In genomic region chr7:107341519-107342190, GRCm38 (mm10) we compare ENCODE assay signal across 11 mouse cellular contexts. TPM values are rescaled to one million over a fixed set of nuclear protein-coding genes. Genes with fewer than 3 reads are reported as not detected.
DNase-seq lines count a peak whose midpoint lies in the region; ATAC-seq and TF ChIP-seq lines count a peak whose summit lies in the region.
"Had no signal": no experiment of that assay in that cellular context is flagged by ENCODE, and none has a peak within 500 bp of the region (broad histone marks: within the 10 kb centered on the region; RNA-seq: fewer than 3 reads in every experiment).

No protein-coding gene starts in this region.

- WGBS in lung, adult 2 months, result 58% methylated on average over 8 of the region's 8 CpGs
- 22% methylated on average over 8 of the region's 8 CpGs for WGBS in forebrain, postnatal 0 days

- H3K4me1 ChIP-seq in lung, adult 2 months (ENCODE audit: control insufficient read depth, insufficient read depth, low read length), result no peaks in the 10 kb centered on the region
- H3K4me1 ChIP-seq in forebrain, postnatal 0 days (ENCODE audit: insufficient read depth), result no peaks in the 10 kb centered on the region
- H3K4me1 ChIP-seq: embryonic facial prominence, embryonic 10.5 days had no signal

- no peak overlapping the region for H3K27ac ChIP-seq in forebrain, postnatal 0 days (ENCODE audit: low read depth, low read length)
- H3K27ac ChIP-seq: embryonic facial prominence, embryonic 10.5 days had no signal

- peak; percentile 5 to 13 for DNase-seq in lung, adult 18-20 months
- DNase-seq in lung, adult 2 months, result no peak
- DNase-seq in brain, adult 2 months (ENCODE audit: low read depth, low spot score), result peak; percentile 5
- peak; percentile 10 for DNase-seq in forebrain, postnatal 0 days
- DNase-seq in retina, embryonic 14.5 days (ENCODE audit: low spot score), result peak; percentile 53
- no peak for DNase-seq in frontal cortex, postnatal 14 days (ENCODE audit: low spot score in 2 of 2)
- DNase-seq in gastrocnemius, adult 8-10 months (ENCODE audit: low spot score in 2 of 2), result no peak
- DNase-seq: cerebellum, adult 18-20 months had no signal

- 0 out of 2 replicates have a peak, but pooled peaks have one; percentile 42 for ATAC-seq in forebrain, postnatal 0 days
- ATAC-seq: intestine, embryonic 16.5 days had no signal

- no peaks in the 10 kb centered on the region for H3K27me3 ChIP-seq in forebrain, postnatal 0 days (ENCODE audit: insufficient read depth, low read length)

- no peak for TF ChIP-seq POLR2A in lung, adult 2 months (IDR thresholded peaks at IDR 0.05; ENCODE audit: borderline replicate concordance, extremely low read depth, low read depth, low read length)

- H3K4me3 ChIP-seq in lung, adult 2 months (replicated peaks; ENCODE audit: extremely low read depth, low read depth, low read length), result no peak overlapping the region
- H3K4me3 ChIP-seq in forebrain, postnatal 0 days (ENCODE audit: low read depth, low read length), result no peak overlapping the region
- H3K4me3 ChIP-seq: embryonic facial prominence, embryonic 10.5 days had no signal

- H3K4me2 ChIP-seq in forebrain, postnatal 0 days (ENCODE audit: low read depth), result no peak overlapping the region

- no peaks in the 10 kb centered on the region for H3K9me3 ChIP-seq in forebrain, postnatal 0 days (ENCODE audit: low read length)
- H3K9me3 ChIP-seq: embryonic facial prominence, embryonic 10.5 days had no signal

- no peaks in the 10 kb centered on the region for H3K36me3 ChIP-seq in forebrain, postnatal 0 days (ENCODE audit: insufficient read depth)
- H3K36me3 ChIP-seq: embryonic facial prominence, embryonic 10.5 days had no signal

- H3K9ac ChIP-seq in forebrain, postnatal 0 days, result no peak overlapping the region

- TF ChIP-seq CTCF in lung, adult 2 months (IDR thresholded peaks at IDR 0.05; ENCODE audit: insufficient read depth, low read length), result no peak
- TF ChIP-seq CTCF in forebrain, postnatal 0 days (IDR thresholded peaks at IDR 0.05; ENCODE audit: low read depth), result no peak

RNA-seq across cellular contexts. Expression of gene Syt9, which starts 28.9 kb away (rescaled TPM):
- polyA plus RNA-seq in lung, adult 2 months (2012; rRNA removed), result 0.21 and 0.48 TPM in 2 replicates
- 17.2 and 23.9 TPM in 2 replicates for total RNA-seq in forebrain, postnatal 0 days (2014; rRNA removed)
- polyA plus RNA-seq in forebrain, postnatal 0 days (2015; fragmentation: Nextera tagmentation; extraction: Ambion mirVana), result 9.2 and 13.7 TPM in 2 replicates
- 1 to 10 TPM in 1 of 4 experiments, under 1 TPM in 3; 0.29 to 1.0 (median 0.46) TPM for total RNA-seq in gastrocnemius, adult 8-10 months (2022)
- total RNA-seq: CH12.LX had no signal

Comparison
In these comparisons a context has a peak if more than half of its experiments do, and no peak if none do; other contexts are left out.
1. DNase-seq: peak in lung, adult 18-20 months (2 of 2), brain, adult 2 months (single experiment), forebrain, postnatal 0 days (single experiment) and retina, embryonic 14.5 days (single experiment); none in lung, adult 2 months (single experiment), frontal cortex, postnatal 14 days (0 of 2) and gastrocnemius, adult 8-10 months (0 of 2).